Mouse (Mus musculus) neural tube, embryonic 11.5 days (tissue): ENCODE results near the gene Txndc9. TPM values are rescaled to one million over a fixed set of nuclear protein-coding genes. Genes with fewer than 3 reads are reported as not detected.

ENCODE experiments used
- ATAC-seq: fragments of 200-750 bp; cut with Nextera tagmentation; 2 replicates; pipeline ENCODE4 v1.8.0; 2017; ENCODE audit warnings: moderate number of reproducible peaks, mild to moderate bottlenecking, moderate TSS enrichment, moderate library complexity; ENCODE audit not compliant: insufficient read depth, low FRiP score, low TSS enrichment
- DNase-seq: peaks from one replicate; pipeline ENCODE4 v3.0.0-alpha.2; 2015; ENCODE audit warnings: low spot score
- H3K27ac ChIP-seq: fragments of 300-500 bp; sonication (generic); 2 replicates; pipeline ENCODE4 v1.5.1; 2014; ENCODE audit warnings: low read depth, mild to moderate bottlenecking, low read length
- H3K27me3 ChIP-seq: fragments of 300-500 bp; sonication (generic); 2 replicates; pipeline ENCODE4 v1.6.1; 2014; ENCODE audit warnings: mild to moderate bottlenecking, low read length, mixed read lengths; ENCODE audit not compliant: control insufficient read depth, insufficient read depth
- H3K36me3 ChIP-seq: fragments of 300-500 bp; sonication (generic); 2 replicates; pipeline ENCODE4 v1.6.1; 2014; ENCODE audit warnings: mild to moderate bottlenecking, low read length, moderate library complexity, mixed read lengths; ENCODE audit not compliant: control insufficient read depth, insufficient read depth
- H3K4me1 ChIP-seq: fragments of 300-500 bp; sonication (generic); 2 replicates; pipeline ENCODE4 v1.6.1; 2014; ENCODE audit warnings: low read length, mixed read lengths; ENCODE audit not compliant: control insufficient read depth, insufficient read depth
- H3K4me2 ChIP-seq: fragments of 300-500 bp; sonication (generic); 2 replicates; pipeline ENCODE4 v1.6.1; 2014; ENCODE audit warnings: low read depth, mild to moderate bottlenecking, moderate library complexity
- H3K4me3 ChIP-seq: fragments of 300-500 bp; sonication (generic); 2 replicates; pipeline ENCODE4 v1.5.1; 2014; ENCODE audit warnings: low read depth, low read length
- H3K9ac ChIP-seq: fragments of 300-500 bp; sonication (generic); 2 replicates; pipeline ENCODE4 v1.6.1; 2014; ENCODE audit warnings: mild to moderate bottlenecking, low read length
- H3K9me3 ChIP-seq: fragments of 300-500 bp; sonication (generic); 2 replicates; pipeline ENCODE4 v1.6.1; 2016; ENCODE audit warnings: low read length; ENCODE audit not compliant: control insufficient read depth
- WGBS: fragments of 180-500 bp; shearing (Covaris S2); extraction: QIAGEN DNeasy Blood & Tissue Kit; methylation state at CpG from one replicate; pipeline ENCODE4 v1.1.7; 2014; 5-methylcytosine and 5-hydroxymethylcytosine counted together
- polyA plus RNA-seq: library from polyadenylated mRNA; unstranded; fragments of >200 nt; fragmentation: Nextera tagmentation; extraction: Ambion mirVana; gene quantifications from 2 replicates; pipeline ENCODE4 v1.2.1, GENCODE M21; 2014

The Txndc9 gene
- 158 and 164 TPM in 2 replicates for polyA plus RNA-seq

DNA sequence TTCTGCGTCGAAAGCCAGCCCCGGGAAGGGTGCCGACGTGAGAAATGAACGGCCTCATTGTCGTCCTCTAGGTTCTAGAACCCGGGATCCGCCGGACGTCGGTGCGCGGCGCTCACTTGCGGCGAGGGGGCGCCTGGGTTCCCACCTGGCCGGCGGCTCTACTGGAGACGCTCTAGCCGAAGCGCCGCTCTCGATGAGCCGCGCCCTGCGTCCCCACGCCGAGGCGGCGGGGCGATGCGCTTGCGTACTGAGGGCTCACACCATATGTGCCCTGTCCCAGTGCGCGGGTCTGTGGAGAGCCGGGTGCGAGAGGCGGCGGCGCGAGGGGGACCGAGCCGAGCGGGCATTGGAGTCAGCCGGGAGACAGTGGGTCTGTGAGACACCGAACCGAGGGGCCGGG is at the start of gene Txndc9, which contains the start of gene Eif5b:
Gene Txndc9, minus strand, starts transcription at position 27 of the 400 bp plus-strand sequence.
Gene Eif5b, plus strand, starts transcription at position 144 of the 400 bp plus-strand sequence.
- Histone ChIP-seq H3K36me3 (peaks cover 6% of the 10 kb centered on the region), H3K27ac (peak within 1 kb of the TSS; percentile 83), H3K27me3 (no peaks in the 10 kb centered on the region), H3K4me3 (peak within 1 kb of the TSS; percentile 95), H3K9me3 (no peaks in the 10 kb centered on the region), H3K9ac (peak within 1 kb of the TSS; percentile 91), H3K4me1 (peaks cover 8% of the 10 kb centered on the region), H3K4me2 (peak within 1 kb of the TSS; percentile 52)
- under 1% methylated on average over 50 of the region's 50 CpGs for WGBS
- ATAC-seq (peak; percentile 94), DNase-seq (peak; percentile 98)

DNA sequence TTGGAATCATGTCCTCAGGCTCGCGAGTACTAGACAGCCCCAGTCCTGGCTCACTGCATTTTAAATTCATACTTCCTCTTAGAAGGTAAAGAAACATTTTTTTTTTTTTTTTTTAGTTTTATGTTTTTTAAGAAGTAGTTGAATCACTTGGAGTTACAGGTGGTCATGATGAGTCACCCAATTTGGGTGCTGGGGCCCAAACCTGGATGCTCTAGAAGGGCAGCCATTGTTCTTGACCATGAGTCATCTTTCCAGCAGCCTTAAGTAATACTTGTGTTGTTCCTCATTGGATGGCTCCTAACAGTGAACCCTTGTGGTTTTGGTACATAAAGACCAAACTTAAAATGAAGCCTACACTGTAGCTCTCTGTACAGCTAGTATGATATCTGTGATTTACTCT is 41.2 kb upstream of the Txndc9 start:
- Histone ChIP-seq H3K4me3 (no peak overlapping the region), H3K27ac (no peak overlapping the region), H3K9me3 (no peaks in the 10 kb centered on the region), H3K4me1 (no peaks in the 10 kb centered on the region), H3K27me3 (no peaks in the 10 kb centered on the region), H3K36me3 (peaks cover 14% of the 10 kb centered on the region), H3K4me2 (no peak overlapping the region), H3K9ac (no peak overlapping the region)
- ATAC-seq (no peak), DNase-seq (no peak)
- WGBS, result 95% methylated on average over 2 of the region's 2 CpGs

DNA sequence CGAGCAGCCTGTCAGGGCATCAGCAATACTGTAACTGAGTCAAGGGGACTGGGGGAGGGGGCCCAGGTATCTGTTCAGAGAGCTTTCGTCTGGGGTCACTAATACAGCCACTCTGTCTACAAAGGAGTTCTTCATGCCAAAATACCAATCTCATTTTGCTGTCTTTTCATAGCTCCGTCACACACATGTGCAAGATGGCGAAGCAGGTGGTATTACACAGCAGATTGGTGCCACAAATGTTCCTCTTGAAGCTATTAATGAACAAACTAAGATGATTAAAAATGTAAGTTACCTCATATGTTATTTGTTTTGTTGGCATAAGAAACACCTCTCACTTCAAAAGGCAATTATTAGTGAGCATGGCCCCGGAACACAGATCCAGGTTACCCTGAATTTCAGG is 39.7 kb upstream of the Txndc9 start:
- DNase-seq (no peak), ATAC-seq (no peak)
- WGBS, result 95% methylated on average over 5 of the region's 5 CpGs

DNA sequence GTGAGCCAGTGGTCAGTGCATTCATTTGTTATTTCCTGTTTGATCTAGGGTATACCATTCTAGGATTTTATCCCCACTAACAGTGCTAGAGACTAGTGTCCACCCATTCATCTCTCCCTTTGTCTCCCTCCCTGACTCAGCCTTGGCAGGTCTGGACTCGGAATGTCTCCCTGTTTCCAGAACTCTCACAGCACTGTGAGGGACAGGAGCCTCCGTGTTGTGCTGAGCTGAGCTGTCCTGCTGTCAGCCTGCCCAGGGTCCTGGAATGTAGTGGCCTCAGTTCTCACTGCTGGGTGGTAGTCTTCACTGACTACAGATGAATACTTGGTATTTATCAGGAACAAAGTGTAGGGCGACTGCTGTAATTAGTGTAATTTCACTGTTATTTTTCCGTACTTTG is 37.8 kb upstream of the Txndc9 start:
- H3K4me3 ChIP-seq, result no peak overlapping the region
- 91% methylated on average over 4 of the region's 4 CpGs for WGBS
- no peaks in the 10 kb centered on the region for H3K9me3 ChIP-seq
- H3K36me3 ChIP-seq, result peaks cover 16% of the 10 kb centered on the region
- H3K9ac ChIP-seq, result no peak overlapping the region
- no peak overlapping the region for H3K27ac ChIP-seq
- DNase-seq (no peak), ATAC-seq (no peak)
- H3K27me3 ChIP-seq, result no peaks in the 10 kb centered on the region
- no peak overlapping the region for H3K4me2 ChIP-seq
- no peaks in the 10 kb centered on the region for H3K4me1 ChIP-seq

More for the DNA sequence above, 39.7 kb upstream of the Txndc9 start:
- no peak overlapping the region for H3K4me2 ChIP-seq
- H3K36me3 ChIP-seq, result peaks cover 14% of the 10 kb centered on the region
- H3K27me3 ChIP-seq, result no peaks in the 10 kb centered on the region
- no peak overlapping the region for H3K9ac ChIP-seq
- H3K9me3 ChIP-seq, result no peaks in the 10 kb centered on the region
- no peak overlapping the region for H3K4me3 ChIP-seq
- H3K27ac ChIP-seq, result no peak overlapping the region
- no peaks in the 10 kb centered on the region for H3K4me1 ChIP-seq

DNA sequence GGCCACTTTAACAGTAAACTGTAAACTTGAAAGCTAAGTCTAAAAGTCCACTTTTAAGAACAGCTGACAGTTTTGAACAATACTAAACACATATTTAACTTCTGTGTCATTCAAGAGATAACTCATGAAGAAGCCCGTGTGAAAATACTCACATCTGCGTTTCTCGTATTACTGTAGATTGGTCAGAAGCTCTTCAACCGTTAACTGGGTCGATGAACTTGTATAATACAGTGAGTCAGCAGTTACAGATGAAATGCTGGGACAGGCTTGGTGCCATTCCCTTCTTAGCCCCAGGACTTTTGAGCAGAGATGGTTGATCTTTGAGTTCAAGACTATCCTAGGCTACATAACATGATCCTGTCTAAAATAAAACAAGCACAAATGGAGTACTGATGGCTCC is 33.7 kb upstream of the Txndc9 start:
- Histone ChIP-seq H3K27me3 (no peaks in the 10 kb centered on the region), H3K4me3 (no peak overlapping the region), H3K9ac (no peak overlapping the region), H3K27ac (no peak overlapping the region), H3K4me1 (no peaks in the 10 kb centered on the region), H3K4me2 (no peak overlapping the region), H3K9me3 (no peaks in the 10 kb centered on the region), H3K36me3 (peaks cover 4% of the 10 kb centered on the region; the same call in 1 of the 2 replicates)
- WGBS, result 91% methylated on average over 5 of the region's 5 CpGs
- DNase-seq, result no peak
- no peak for ATAC-seq

DNA sequence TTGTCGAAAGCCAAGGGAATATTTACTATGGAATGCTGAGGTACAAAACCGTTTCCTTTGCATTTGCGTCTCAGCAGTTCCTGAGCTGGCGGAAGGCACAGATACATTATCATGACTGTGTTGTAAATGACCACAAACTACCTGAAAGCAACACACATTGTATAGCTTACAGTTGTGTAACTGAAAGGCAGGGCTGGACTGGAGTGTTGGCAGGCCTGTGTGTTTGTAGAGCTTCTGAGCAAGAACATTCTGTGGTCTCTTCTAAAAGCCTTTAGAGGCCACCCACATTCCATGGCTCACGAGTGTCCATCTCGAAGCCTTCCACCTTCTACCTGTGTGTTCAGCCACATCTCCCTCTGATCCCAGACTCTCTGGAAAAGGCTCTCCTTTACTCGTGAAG is 29.6 kb upstream of the Txndc9 start:
- ATAC-seq, result no peak
- Histone ChIP-seq H3K4me2 (no peak overlapping the region), H3K27ac (no peak overlapping the region), H3K4me1 (no peaks in the 10 kb centered on the region), H3K27me3 (no peaks in the 10 kb centered on the region), H3K36me3 (peaks cover 7% of the 10 kb centered on the region; the same call in 1 of the 2 replicates), H3K9me3 (no peaks in the 10 kb centered on the region), H3K4me3 (no peak overlapping the region), H3K9ac (no peak overlapping the region)
- no peak for DNase-seq
- 90% methylated on average over 7 of the region's 7 CpGs for WGBS

DNA sequence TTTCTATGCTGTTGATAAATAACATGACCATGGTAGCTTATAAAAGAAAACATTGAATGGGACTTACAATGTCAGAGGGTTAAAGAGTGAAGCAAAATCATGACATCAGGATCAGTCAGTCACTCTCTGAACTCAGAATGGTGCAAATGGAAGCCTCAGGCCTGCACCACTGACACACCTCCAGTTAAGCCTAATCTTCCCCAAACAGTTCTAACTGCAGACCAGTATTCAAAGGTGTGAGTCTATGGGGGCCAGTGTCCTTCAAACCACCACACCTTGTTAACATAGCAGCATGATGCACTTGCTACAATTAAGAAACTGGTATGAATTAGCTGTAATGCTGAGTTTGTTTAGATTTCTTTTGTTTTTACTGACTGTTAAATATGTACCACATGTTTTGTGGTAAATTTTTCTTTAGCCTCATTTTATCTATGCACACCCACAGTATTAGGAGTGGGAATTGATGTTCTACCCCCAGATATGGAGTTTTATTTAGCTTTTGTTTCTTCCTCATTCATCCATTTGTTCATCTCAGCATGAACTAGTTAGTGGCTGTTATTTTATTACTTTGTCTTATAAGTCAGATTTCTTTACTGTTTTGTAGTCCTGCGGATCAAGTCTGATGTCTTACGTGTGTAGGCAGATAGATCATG is 17.0 kb upstream of the Txndc9 start:
- WGBS, result 96% methylated on average over 2 of the region's 2 CpGs
- Histone ChIP-seq H3K4me1 (no peaks in the 10 kb centered on the region), H3K9ac (no peak overlapping the region), H3K9me3 (no peaks in the 10 kb centered on the region), H3K27ac (no peak overlapping the region), H3K4me2 (no peak overlapping the region), H3K36me3 (0 out of 2 replicates have a peak, but pooled peaks cover 2% of the 10 kb centered on the region), H3K27me3 (no peaks in the 10 kb centered on the region), H3K4me3 (no peak overlapping the region)
- no peak for DNase-seq
- ATAC-seq, result no peak

DNA sequence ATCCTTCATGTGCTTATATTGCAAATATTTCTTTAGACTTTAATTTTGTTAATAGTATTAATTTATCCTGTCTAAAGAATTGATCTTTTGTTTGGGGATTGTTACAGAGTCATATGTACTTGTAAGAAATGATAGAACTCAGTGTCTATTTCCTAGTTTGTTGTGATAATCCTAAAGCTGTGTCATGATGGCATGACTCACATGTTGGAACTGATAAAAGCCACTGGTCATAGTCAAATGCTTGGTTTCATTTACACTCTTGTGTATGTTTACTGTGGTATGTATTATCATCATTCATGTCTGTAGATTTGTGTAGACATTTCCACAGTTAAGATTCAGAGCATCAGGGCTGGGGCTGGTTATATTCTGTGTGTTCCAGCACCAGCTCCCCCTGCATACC is 14.8 kb upstream of the Txndc9 start:
- no peak overlapping the region for H3K9ac ChIP-seq
- no peak overlapping the region for H3K4me3 ChIP-seq
- no peaks in the 10 kb centered on the region for H3K36me3 ChIP-seq
- no peaks in the 10 kb centered on the region for H3K9me3 ChIP-seq
- H3K27ac ChIP-seq, result no peak overlapping the region
- DNase-seq (no peak), ATAC-seq (no peak)
- H3K4me1 ChIP-seq, result no peaks in the 10 kb centered on the region
- no peak overlapping the region for H3K4me2 ChIP-seq
- H3K27me3 ChIP-seq, result no peaks in the 10 kb centered on the region

DNA sequence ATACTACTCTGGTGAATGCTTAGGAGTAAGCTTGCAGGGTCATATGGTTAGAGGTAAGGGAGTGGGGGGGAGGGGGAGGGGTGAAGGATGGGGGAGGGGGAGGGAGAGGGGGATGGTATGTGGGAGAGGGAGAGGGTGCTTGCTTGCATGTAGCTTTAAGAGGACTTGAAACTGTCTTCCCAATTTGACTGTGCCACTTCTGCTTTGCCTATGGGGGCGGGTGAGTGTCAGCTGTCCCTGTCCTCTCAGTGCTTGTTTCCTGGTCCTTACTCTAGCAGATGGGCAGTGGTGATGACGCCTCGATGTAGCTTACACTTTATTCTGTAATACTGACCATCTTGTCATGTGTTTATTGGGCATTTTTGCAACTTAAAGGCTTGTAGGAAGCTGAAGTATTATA is 14.4 kb upstream of the Txndc9 start:
- Histone ChIP-seq H3K9me3 (no peaks in the 10 kb centered on the region), H3K27me3 (no peaks in the 10 kb centered on the region), H3K36me3 (no peaks in the 10 kb centered on the region), H3K4me1 (no peaks in the 10 kb centered on the region), H3K4me3 (no peak overlapping the region), H3K9ac (no peak overlapping the region), H3K27ac (no peak overlapping the region), H3K4me2 (no peak overlapping the region)
- DNase-seq, result no peak
- ATAC-seq, result no peak
- WGBS, result 91% methylated on average over 3 of the region's 3 CpGs
